Mouse (Mus musculus) embryonic facial prominence, embryonic 14.5 days (tissue): ENCODE measurements at regions not wholly inside any gene's neighbourhood (a gene's known extent, or its start where the extent isn't known, plus 50 kb on each side); places are given as distances from the start of the nearest gene placed in this dataset.
"Not testable (repeated sequence)": the region's sequence is repeated elsewhere in the genome, so short reads cannot be mapped to it uniquely, and the experiment has no call there.

Source experiments
- ATAC-seq: fragments of 200-750 bp; cut with Nextera tagmentation; 2 replicates; pipeline ENCODE4 v1.8.0; 2017; ENCODE audit warnings: low read depth, moderate number of reproducible peaks, moderate TSS enrichment
- DNase-seq: peaks from one replicate; pipeline ENCODE4 v3.0.0-alpha.2; 2015; ENCODE audit warnings: low spot score
- H3K27ac ChIP-seq: fragments of 300-500 bp; sonication (generic); replicated peaks from 2 replicates; pipeline ENCODE4 v1.5.1; 2014; ENCODE audit warnings: low read depth, mild to moderate bottlenecking, low read length, moderate library complexity
- H3K27me3 ChIP-seq: fragments of 300-500 bp; sonication (generic); replicated peaks from 2 replicates; pipeline ENCODE4 v1.6.1; 2014; ENCODE audit warnings: low read length; ENCODE audit not compliant: control insufficient read depth, insufficient read depth
- H3K36me3 ChIP-seq: fragments of 300-500 bp; sonication (generic); 2 replicates; pipeline ENCODE4 v1.6.1; 2014; ENCODE audit warnings: low read length, mixed read lengths; ENCODE audit not compliant: control insufficient read depth, insufficient read depth
- H3K4me1 ChIP-seq: fragments of 300-500 bp; sonication (generic); 2 replicates; pipeline ENCODE4 v1.6.1; 2014; ENCODE audit warnings: antibody characterized with exemption, low read length; ENCODE audit not compliant: control insufficient read depth, insufficient read depth
- H3K4me2 ChIP-seq: fragments of 300-500 bp; sonication (generic); 2 replicates; pipeline ENCODE4 v1.6.1; 2014; ENCODE audit warnings: low read depth, mild to moderate bottlenecking, low read length, moderate library complexity, mixed read lengths
- H3K4me3 ChIP-seq: fragments of 300-500 bp; sonication (generic); 2 replicates; pipeline ENCODE4 v1.5.1; 2014; ENCODE audit warnings: low read depth, mild to moderate bottlenecking, low read length
- H3K9ac ChIP-seq: fragments of 300-500 bp; sonication (generic); 2 replicates; pipeline ENCODE4 v1.6.1; 2014; ENCODE audit warnings: low read depth, mild to moderate bottlenecking, low read length, moderate library complexity, mixed read lengths
- H3K9me3 ChIP-seq: fragments of 300-500 bp; sonication (generic); 2 replicates; pipeline ENCODE4 v1.6.1; 2016; ENCODE audit warnings: low read length; ENCODE audit not compliant: control insufficient read depth
- WGBS: fragments of 180-500 bp; shearing (Covaris S2); extraction: QIAGEN DNeasy Blood & Tissue Kit; methylation state at CpG from one replicate; pipeline ENCODE4 v1.1.7; 2014; 5-methylcytosine and 5-hydroxymethylcytosine counted together

DNA sequence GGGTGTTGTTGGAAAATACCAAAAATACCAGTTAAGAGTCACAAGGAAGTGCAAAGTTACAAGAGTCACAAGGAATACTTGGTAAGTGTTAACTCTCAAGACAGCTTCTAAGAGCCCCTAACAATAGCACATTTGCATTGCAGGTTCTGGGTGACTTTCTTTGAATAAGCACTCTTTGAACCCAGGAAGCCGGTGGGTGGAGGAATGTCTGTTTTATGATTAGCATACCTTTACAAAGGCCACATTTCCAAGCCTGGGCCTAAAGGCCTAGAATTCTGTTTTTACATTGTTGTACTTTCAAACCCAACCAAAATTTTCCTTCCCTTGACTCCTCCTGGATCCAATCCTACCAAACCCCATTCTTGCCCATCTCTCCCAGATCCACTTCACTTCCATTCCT lies 693.5 kb upstream of the Gria3 start:
- H3K27ac ChIP-seq, H3K9me3 ChIP-seq, H3K9ac ChIP-seq, DNase-seq, H3K4me3 ChIP-seq, H3K36me3 ChIP-seq, ATAC-seq, H3K27me3 ChIP-seq, H3K4me1 ChIP-seq, H3K4me2 ChIP-seq: not testable (repeated sequence)
- 63% methylated on average over 1 of the region's 1 CpGs for WGBS

- H3K9ac ChIP-seq = no peak overlapping the region
- H3K4me3 ChIP-seq = no peak overlapping the region
- H3K4me2 ChIP-seq = no peak overlapping the region
- no peaks in the 10 kb centered on the region for H3K4me1 ChIP-seq
- DNase-seq (no peak), ATAC-seq (no peak)
- no peak overlapping the region for H3K27ac ChIP-seq
- no peaks in the 10 kb centered on the region for H3K27me3 ChIP-seq
- H3K9me3 ChIP-seq = no peaks in the 10 kb centered on the region
- no peaks in the 10 kb centered on the region for H3K36me3 ChIP-seq
These were observed 692.0 kb upstream of the Gria3 start for GRCm38 (mm10) chrX:40708631-40709030.

GRCm38 (mm10) chrX:40740701-40741344 lies 659.8 kb upstream of the Gria3 start:
- Histone ChIP-seq H3K9ac (no peak overlapping the region), H3K4me2 (no peak overlapping the region), H3K36me3 (no peaks in the 10 kb centered on the region), H3K9me3 (no peaks in the 10 kb centered on the region), H3K27ac (no peak overlapping the region), H3K4me1 (no peaks in the 10 kb centered on the region), H3K4me3 (no peak overlapping the region), H3K27me3 (no peaks in the 10 kb centered on the region)
- no peak for ATAC-seq
- WGBS = 46% methylated on average over 4 of the region's 4 CpGs
- DNase-seq = peak; percentile 2
